Mouse (Mus musculus) embryonic facial prominence, embryonic 13.5 days (tissue): Measurements from ENCODE around the gene Grm4. TPM values are rescaled to one million over a fixed set of nuclear protein-coding genes. Genes with fewer than 3 reads are reported as not detected.

Experiments used
- ATAC-seq: fragments of 200-750 bp; cut with Nextera tagmentation; 2 replicates; pipeline ENCODE4 v1.8.0; 2017; ENCODE audit warnings: low read depth; ENCODE audit not compliant: insufficient number of reproducible peaks, insufficient read depth, low FRiP score, low TSS enrichment
- H3K27ac ChIP-seq: fragments of 300-500 bp; sonication (generic); 2 replicates; pipeline ENCODE4 v1.5.1; 2015; ENCODE audit warnings: moderate library complexity, mild to moderate bottlenecking, inconsistent platforms
- H3K27me3 ChIP-seq: fragments of 300-500 bp; sonication (generic); 2 replicates; pipeline ENCODE4 v1.6.1; 2015; ENCODE audit warnings: mild to moderate bottlenecking, inconsistent platforms
- H3K36me3 ChIP-seq: fragments of 300-500 bp; sonication (generic); 2 replicates; pipeline ENCODE4 v1.6.1; 2015; ENCODE audit warnings: mild to moderate bottlenecking, inconsistent platforms
- H3K4me1 ChIP-seq: fragments of 300-500 bp; sonication (generic); 2 replicates; pipeline ENCODE4 v1.6.1; 2015; ENCODE audit warnings: inconsistent platforms
- H3K4me2 ChIP-seq: fragments of 300-500 bp; sonication (generic); 2 replicates; pipeline ENCODE4 v1.6.1; 2015; ENCODE audit warnings: moderate library complexity, mild to moderate bottlenecking, inconsistent platforms
- H3K4me3 ChIP-seq: fragments of 300-500 bp; sonication (generic); 2 replicates; pipeline ENCODE4 v1.5.1; 2015; ENCODE audit warnings: mild to moderate bottlenecking, inconsistent platforms
- H3K9ac ChIP-seq: fragments of 300-500 bp; sonication (generic); 2 replicates; pipeline ENCODE4 v1.6.1; 2015; ENCODE audit warnings: mild to moderate bottlenecking, inconsistent platforms
- H3K9me3 ChIP-seq: fragments of 300-500 bp; sonication (generic); 2 replicates; pipeline ENCODE4 v1.6.1; 2016; ENCODE audit warnings: inconsistent platforms
- WGBS: fragments of 180-500 bp; shearing (Covaris S2); methylation state at CpG from one replicate; pipeline ENCODE4 v1.1.7; 2015; ENCODE audit warnings: mixed read lengths; 5-methylcytosine and 5-hydroxymethylcytosine counted together
- polyA plus RNA-seq: library from polyadenylated mRNA; unstranded; fragments of >200 nt; fragmentation: Nextera tagmentation; extraction: Ambion mirVana; gene quantifications from 2 replicates; pipeline ENCODE4 v1.2.1, GENCODE M21; 2015

Grm4 gene
- polyA plus RNA-seq, 1 experiment from 2014 or later = 0.38 TPM

DNA sequence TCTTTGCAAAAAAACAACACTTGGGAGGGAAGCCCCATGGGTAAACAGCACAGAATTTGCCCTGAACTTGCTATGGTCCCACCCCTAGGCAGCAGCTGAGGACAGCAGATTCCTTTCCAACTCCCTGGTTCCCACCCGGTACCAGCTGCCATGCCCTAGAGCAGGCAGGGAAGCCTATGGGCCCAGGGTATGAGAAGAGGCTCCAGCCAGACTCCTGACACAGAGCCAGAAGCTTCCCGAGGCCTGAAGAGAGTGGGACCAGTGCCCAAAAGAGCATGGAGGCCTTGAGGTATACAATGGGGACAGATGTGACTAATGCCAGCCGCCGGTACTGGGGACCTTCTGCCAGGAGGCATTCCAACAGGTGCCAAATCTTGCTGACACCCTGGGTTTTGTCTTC is 114.2 kb downstream of the Grm4 start:
- Histone ChIP-seq H3K4me3 (no peak overlapping the region), H3K36me3 (no peaks in the 10 kb centered on the region), H3K9ac (no peak overlapping the region), H3K27me3 (no peaks in the 10 kb centered on the region), H3K4me1 (peaks cover 3% of the 10 kb centered on the region; the same call in 1 of the 2 replicates), H3K9me3 (no peaks in the 10 kb centered on the region), H3K4me2 (no peak overlapping the region), H3K27ac (no peak overlapping the region)
- 82% methylated on average over 4 of the region's 4 CpGs for WGBS
- no peak for ATAC-seq

DNA sequence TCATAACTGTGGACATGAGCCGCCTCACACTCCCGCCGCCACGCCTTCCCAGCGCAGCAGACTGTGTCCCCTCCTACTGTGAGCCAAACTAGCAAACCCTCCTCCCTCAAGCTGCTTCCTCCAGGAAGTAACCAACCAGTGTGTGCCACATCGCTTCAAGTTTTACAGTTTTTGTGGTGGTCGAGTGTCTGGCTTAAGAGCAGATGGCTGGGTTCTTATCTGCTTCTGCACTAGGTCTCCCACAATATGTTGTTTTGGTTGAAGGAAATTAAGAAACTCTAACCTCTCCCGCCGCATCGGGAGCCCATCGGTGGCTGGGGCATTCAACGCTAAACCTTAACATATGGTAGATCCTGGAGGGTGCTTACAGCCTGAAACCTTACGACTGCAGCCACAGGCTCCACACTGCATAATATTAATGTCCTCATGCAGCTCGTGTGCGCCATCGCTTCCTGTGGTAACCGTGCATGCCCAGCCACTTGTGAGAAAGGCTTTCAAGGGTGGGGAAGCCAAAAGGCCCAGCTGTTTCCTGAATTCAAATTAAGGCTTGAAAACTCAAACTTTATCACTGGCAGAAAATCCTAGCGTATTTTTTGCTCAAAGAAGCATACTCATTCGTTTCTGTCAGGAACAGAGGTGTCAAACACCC is 115.7 kb downstream of the Grm4 start:
- peaks cover 3% of the 10 kb centered on the region; the same call in 1 of the 2 replicates for H3K4me1 ChIP-seq
- H3K4me2 ChIP-seq = no peak overlapping the region
- no peak overlapping the region for H3K9ac ChIP-seq
- H3K4me3 ChIP-seq = no peak overlapping the region
- no peak for ATAC-seq
- no peaks in the 10 kb centered on the region for H3K36me3 ChIP-seq
- 85% methylated on average over 19 of the region's 19 CpGs for WGBS
- H3K9me3 ChIP-seq = no peaks in the 10 kb centered on the region
- no peaks in the 10 kb centered on the region for H3K27me3 ChIP-seq
- no peak overlapping the region for H3K27ac ChIP-seq

DNA sequence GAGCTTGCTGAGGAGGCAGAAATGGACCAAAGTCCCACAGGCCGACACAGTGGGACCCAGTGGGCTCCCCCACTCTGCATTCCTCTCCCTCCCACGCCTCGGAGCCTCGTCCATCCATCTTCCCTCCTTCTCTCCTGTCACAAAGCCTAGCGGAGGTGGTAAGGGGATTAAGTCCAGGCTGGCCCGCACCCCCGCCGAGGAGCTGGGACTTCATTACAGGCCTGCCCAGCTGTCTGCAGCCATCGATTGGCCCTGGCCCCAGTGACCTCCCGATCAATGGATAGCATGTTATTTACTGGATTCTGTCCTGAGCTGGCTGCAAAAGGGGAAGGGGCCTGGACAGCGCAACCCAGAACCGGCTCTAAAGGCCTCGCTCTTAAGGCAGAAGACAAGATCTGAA is 120.0 kb downstream of the Grm4 start:
- Histone ChIP-seq H3K9ac (no peak overlapping the region), H3K27ac (no peak overlapping the region), H3K9me3 (no peaks in the 10 kb centered on the region), H3K27me3 (no peaks in the 10 kb centered on the region), H3K4me1 (no peaks in the 10 kb centered on the region), H3K4me2 (no peak overlapping the region), H3K36me3 (no peaks in the 10 kb centered on the region), H3K4me3 (no peak overlapping the region)
- ATAC-seq = no peak
- whole genome bisulfite sequencing = 23% methylated on average over 13 of the region's 13 CpGs

DNA sequence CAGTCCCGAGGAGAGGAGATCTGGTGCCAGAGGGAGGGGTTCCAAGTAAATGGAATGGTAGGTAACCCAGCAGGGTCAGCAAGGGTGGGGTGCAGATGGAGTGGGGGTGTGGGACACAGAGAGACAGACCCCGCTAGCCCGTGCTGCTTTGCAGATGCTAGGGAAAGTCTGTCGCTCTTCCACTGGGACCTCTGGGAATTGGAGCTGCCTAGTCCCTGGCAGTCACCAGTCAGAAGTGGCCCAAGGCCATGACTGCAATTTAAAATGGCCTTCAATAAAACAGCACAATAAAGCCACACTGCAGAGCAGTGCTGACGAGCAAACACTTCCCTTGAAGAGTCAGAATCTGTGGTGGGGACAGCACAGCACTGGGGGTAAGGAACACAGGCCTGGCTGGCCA is 127.3 kb downstream of the Grm4 start:
- Histone ChIP-seq H3K4me3 (no peak overlapping the region), H3K9me3 (no peaks in the 10 kb centered on the region), H3K4me2 (no peak overlapping the region), H3K9ac (no peak overlapping the region), H3K27ac (no peak overlapping the region), H3K36me3 (no peaks in the 10 kb centered on the region), H3K27me3 (no peaks in the 10 kb centered on the region), H3K4me1 (peaks cover 22% of the 10 kb centered on the region)
- 70% methylated on average over 5 of the region's 5 CpGs for WGBS
- no peak for ATAC-seq

DNA sequence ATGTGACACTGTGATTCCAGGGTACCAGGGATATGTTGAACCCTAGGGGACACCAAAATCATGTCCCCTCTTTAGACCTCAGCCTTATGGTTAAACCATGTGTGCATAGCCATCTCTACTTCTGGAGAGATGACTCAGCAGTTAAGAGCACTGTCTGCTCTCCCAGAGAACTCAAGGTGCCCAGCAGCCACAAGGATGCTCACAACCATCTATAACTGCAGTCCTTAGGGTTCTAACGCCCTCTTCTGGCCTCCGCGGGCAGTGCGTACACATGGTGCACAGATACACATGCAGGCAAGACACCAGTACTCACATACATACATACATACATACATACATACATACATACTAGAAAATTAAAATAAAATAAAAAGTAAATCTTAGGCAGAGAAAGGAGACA is 127.8 kb downstream of the Grm4 start:
- no peaks in the 10 kb centered on the region for H3K27me3 ChIP-seq
- no peak for ATAC-seq
- peaks cover 24% of the 10 kb centered on the region for H3K4me1 ChIP-seq
- H3K27ac ChIP-seq = no peak overlapping the region
- 87% methylated on average over 4 of the region's 4 CpGs for WGBS
- H3K9me3 ChIP-seq = no peaks in the 10 kb centered on the region
- no peak overlapping the region for H3K4me2 ChIP-seq
- no peak overlapping the region for H3K4me3 ChIP-seq
- no peaks in the 10 kb centered on the region for H3K36me3 ChIP-seq
- no peak overlapping the region for H3K9ac ChIP-seq

DNA sequence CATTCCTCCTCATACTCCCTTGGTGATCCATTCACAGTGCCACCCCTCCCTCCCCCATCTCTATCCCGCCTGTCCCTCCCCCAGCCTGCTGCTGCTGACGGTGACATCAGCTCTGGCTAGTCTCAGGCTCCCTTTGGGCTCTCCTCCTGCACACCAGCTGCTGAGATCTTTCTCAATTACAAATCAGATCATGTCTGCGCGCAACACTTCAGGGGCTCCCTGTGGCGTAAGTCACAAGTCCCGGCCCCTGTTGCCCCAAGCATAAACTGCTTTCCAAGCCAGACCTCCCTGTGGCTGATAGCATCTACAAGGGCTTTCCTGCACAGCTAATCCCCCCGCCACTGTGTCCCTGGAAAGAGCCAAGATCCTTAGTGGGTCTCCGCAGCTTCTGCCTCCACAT is 128.3 kb downstream of the Grm4 start:
- no peak for ATAC-seq
- 47% methylated on average over 8 of the region's 8 CpGs for WGBS

DNA sequence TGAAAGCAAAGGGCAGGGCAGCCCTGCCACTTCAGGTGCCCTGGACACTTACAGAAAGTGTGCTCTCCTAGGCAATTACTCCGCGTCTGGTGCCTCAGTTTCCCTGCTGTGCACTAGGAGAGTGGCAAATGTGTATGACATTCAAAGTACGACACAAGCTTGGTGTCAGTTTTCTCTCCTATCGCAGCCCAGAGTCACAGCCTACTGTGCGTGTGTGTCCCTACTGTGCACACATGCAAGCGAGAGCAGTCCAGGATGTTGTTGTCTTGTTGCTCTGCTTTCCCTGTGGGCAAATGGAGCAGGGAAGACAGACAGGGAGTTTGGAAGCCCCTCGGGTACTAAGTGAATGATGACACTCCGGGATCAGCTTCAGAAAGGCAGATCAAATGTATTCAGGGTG is 131.2 kb downstream of the Grm4 start:
- no peak overlapping the region for H3K9ac ChIP-seq
- H3K4me1 ChIP-seq = peaks cover 40% of the 10 kb centered on the region
- no peaks in the 10 kb centered on the region for H3K36me3 ChIP-seq
- no peaks in the 10 kb centered on the region for H3K9me3 ChIP-seq
- H3K4me2 ChIP-seq = no peak overlapping the region
- 83% methylated on average over 8 of the region's 8 CpGs for WGBS
- no peaks in the 10 kb centered on the region for H3K27me3 ChIP-seq
- no peak for ATAC-seq
- no peak overlapping the region for H3K4me3 ChIP-seq
- H3K27ac ChIP-seq = no peak overlapping the region

More for the DNA sequence above, 128.3 kb downstream of the Grm4 start:
- H3K9ac ChIP-seq = no peak overlapping the region
- H3K27ac ChIP-seq = no peak overlapping the region
- no peak overlapping the region for H3K4me3 ChIP-seq
- H3K4me1 ChIP-seq = peaks cover 24% of the 10 kb centered on the region
- no peaks in the 10 kb centered on the region for H3K9me3 ChIP-seq
- no peaks in the 10 kb centered on the region for H3K36me3 ChIP-seq
- no peak overlapping the region for H3K4me2 ChIP-seq
- H3K27me3 ChIP-seq = no peaks in the 10 kb centered on the region

DNA sequence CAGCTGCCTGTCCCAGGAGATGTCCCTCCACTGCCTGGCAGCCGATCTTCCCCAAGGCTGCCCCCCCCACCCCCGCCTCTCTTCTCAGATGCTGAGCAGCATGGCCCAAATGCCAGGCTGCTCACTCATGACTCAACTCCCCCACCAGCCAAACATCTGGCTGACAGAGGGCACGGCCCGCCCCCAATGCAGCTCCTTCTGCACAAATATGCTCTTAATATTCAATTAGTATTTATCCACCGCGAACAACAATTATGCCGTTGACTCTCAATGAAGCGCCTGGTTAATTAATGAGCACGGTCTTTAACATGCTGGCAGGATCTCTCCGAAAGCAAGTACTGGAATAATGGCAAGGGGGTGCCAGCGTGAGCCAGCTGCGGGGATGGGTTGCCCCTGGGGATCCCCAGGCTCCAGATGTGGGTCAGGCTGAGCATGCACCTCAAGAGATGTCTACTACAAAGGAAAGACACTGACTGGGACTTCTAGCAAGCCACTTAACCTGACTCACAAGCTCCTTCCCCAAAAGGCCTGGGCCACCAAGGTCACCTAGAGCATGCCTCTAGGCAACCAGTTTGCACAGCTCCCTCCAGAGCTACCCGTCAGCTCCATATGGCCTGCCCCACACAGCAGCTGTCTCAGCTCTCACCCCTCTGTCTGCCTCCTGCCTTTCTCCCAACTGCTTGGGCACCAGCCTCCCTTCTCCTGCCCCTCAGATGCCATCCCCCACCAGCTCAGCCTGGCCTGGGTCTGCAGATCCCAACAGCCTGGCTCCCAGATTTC is 131.8 kb downstream of the Grm4 start:
- Histone ChIP-seq H3K4me1 (peaks cover 40% of the 10 kb centered on the region), H3K9me3 (no peaks in the 10 kb centered on the region), H3K27ac (no peak overlapping the region), H3K4me3 (no peak overlapping the region), H3K4me2 (no peak overlapping the region), H3K9ac (no peak overlapping the region), H3K36me3 (no peaks in the 10 kb centered on the region), H3K27me3 (no peaks in the 10 kb centered on the region)
- ATAC-seq = no peak
- WGBS = 57% methylated on average over 13 of the region's 13 CpGs

DNA sequence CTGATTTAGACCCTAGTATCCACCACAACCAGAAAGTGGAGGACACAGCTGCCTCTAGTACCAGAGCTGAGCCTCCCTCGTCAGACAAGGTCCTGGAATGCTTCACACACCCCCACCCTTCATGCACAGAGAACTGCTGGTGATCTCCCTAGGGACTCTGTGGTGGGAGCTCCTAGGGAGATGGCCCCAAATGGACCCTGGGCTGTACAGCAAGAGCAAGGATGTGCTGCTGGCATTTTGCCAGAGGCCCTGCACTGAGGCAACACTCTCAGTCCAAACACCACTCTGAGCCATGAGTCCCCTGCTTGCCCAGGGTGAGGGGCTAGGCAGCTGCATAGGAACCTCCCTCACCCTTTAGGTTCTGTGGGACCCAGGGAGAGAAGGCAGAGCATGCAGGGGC is 134.8 kb downstream of the Grm4 start:
- Histone ChIP-seq H3K36me3 (no peaks in the 10 kb centered on the region), H3K4me3 (no peak overlapping the region), H3K27ac (no peak overlapping the region), H3K27me3 (no peaks in the 10 kb centered on the region), H3K4me2 (no peak overlapping the region), H3K9ac (no peak overlapping the region), H3K9me3 (no peaks in the 10 kb centered on the region), H3K4me1 (peaks cover 31% of the 10 kb centered on the region)
- ATAC-seq = no peak
- 40% methylated on average over 1 of the region's 1 CpGs for WGBS

DNA sequence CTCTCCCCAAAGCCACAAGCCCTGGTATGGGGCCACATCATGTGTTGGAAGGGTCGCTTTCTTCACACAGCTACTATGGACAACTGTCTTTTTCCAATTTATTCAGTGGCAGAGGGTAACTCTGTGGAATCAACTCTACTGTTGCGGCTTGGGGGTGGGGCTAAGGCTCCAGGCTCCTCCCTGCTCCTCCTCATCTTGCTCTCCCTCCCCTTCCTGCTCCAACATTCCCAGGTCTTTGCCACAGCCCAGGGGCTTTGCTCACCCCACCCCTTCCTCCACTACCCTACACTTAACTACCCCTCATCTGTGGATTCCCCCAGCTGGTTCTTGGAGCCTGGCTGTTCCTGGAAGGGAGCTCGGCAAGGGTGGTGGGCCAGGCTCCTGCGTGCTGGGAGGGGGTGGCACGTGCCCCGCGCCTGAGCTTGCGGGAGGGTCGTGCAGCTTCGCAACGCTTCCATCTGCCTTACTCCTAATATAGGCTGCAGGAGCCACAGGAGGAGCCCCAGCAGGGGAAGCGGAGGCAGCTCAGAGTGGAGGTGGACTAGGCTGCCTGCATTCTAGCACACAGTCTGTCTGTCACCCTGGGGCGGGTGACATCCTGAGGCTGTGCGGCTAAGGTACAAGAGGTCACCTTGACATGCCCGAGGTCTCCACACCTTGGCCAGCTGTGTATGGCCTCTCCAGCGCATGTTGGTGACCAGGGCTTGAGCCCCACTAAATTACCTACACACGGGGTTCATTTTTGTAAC is 135.5 kb downstream of the Grm4 start:
- H3K4me1 ChIP-seq = peaks cover 31% of the 10 kb centered on the region
- H3K36me3 ChIP-seq = no peaks in the 10 kb centered on the region
- H3K27me3 ChIP-seq = no peaks in the 10 kb centered on the region
- H3K27ac ChIP-seq = no peak overlapping the region; the same call in 1 of the 2 replicates
- ATAC-seq = 0 out of 2 replicates have a peak, but pooled peaks have one; percentile 38
- 27% methylated on average over 17 of the region's 17 CpGs for WGBS
- no peaks in the 10 kb centered on the region for H3K9me3 ChIP-seq
- peak overlapping the region; percentile 53 for H3K9ac ChIP-seq
- H3K4me3 ChIP-seq = peak overlapping the region; percentile 20; the same call in 1 of the 2 replicates
- peak overlapping the region; percentile 54 for H3K4me2 ChIP-seq

DNA sequence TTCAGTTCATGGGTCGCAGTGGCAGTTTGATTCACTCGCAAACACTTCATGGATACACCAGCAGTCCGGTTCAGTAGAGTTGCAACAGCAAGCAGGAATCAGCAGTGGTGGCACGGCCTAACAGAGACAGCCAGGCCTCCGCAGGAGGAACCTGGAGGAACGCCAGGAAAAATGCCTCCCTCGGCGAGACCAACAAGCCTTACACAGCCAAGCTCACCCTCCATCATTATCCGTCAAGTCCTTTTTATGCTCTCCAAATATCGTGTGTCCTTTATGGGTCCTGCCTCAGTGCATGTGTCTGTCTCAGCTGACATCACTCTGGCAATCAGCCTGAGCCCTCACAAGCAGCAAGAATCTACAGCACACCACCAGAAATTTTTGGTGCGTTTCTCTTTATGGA is 138.3 kb downstream of the Grm4 start:
- no peak overlapping the region for H3K4me2 ChIP-seq

More for the DNA sequence above, 138.3 kb downstream of the Grm4 start:
- 77% methylated on average over 11 of the region's 11 CpGs for WGBS
- Histone ChIP-seq H3K4me1 (peaks cover 16% of the 10 kb centered on the region), H3K36me3 (no peaks in the 10 kb centered on the region), H3K27ac (no peak overlapping the region), H3K9ac (no peak overlapping the region), H3K4me3 (no peak overlapping the region), H3K27me3 (no peaks in the 10 kb centered on the region), H3K9me3 (no peaks in the 10 kb centered on the region)
- no peak for ATAC-seq
